Mouse (Mus musculus) intestine, embryonic 14.5 days (tissue): Measurements from ENCODE around the gene Gm17581. TPM values are rescaled to one million over a fixed set of nuclear protein-coding genes. Genes with fewer than 3 reads are reported as not detected.
"Not testable (repeated sequence)": the region's sequence is repeated elsewhere in the genome, so short reads cannot be mapped to it uniquely, and the experiment has no call there.

ENCODE experiments used
- ATAC-seq: fragments of 200-750 bp; cut with Nextera tagmentation; replicated peaks from 2 replicates; pipeline ENCODE4 v1.8.0; 2017; ENCODE audit warnings: low read depth, moderate number of reproducible peaks, moderate TSS enrichment, moderate library complexity; ENCODE audit not compliant: low FRiP score, low TSS enrichment
- DNase-seq: peaks from one replicate; pipeline ENCODE4 v3.0.0-alpha.2; 2018; ENCODE audit warnings: low spot score
- H3K27ac ChIP-seq: fragments of 300-500 bp; sonication (generic); 2 replicates; pipeline ENCODE4 v1.5.1; 2014; ENCODE audit warnings: low read depth, mild to moderate bottlenecking, control low read depth
- H3K27me3 ChIP-seq: fragments of 300-500 bp; sonication (generic); replicated peaks from 2 replicates; pipeline ENCODE4 v1.6.1; 2014; ENCODE audit warnings: low read length, control low read depth; ENCODE audit not compliant: control insufficient read depth, insufficient read depth
- H3K36me3 ChIP-seq: fragments of 300-500 bp; sonication (generic); 2 replicates; pipeline ENCODE4 v1.6.1; 2014; ENCODE audit warnings: low read length, control low read depth; ENCODE audit not compliant: control insufficient read depth, insufficient read depth
- H3K4me1 ChIP-seq: fragments of 300-500 bp; sonication (generic); replicated peaks from 2 replicates; pipeline ENCODE4 v1.6.1; 2014; ENCODE audit warnings: low read length, control low read depth, mixed read lengths; ENCODE audit not compliant: control insufficient read depth, insufficient read depth
- H3K4me2 ChIP-seq: fragments of 300-500 bp; sonication (generic); 2 replicates; pipeline ENCODE4 v1.6.1; 2014; ENCODE audit warnings: low read length
- H3K4me3 ChIP-seq: fragments of 300-500 bp; sonication (generic); 2 replicates; pipeline ENCODE4 v1.5.1; 2014; ENCODE audit warnings: low read depth, low read length, control low read depth, mixed read lengths
- H3K9ac ChIP-seq: fragments of 300-500 bp; sonication (generic); 2 replicates; pipeline ENCODE4 v1.6.1; 2014; ENCODE audit warnings: mild to moderate bottlenecking, low read length
- H3K9me3 ChIP-seq: fragments of 300-500 bp; sonication (generic); 2 replicates; pipeline ENCODE4 v1.6.1; 2016; ENCODE audit warnings: low read length, control low read depth; ENCODE audit not compliant: control insufficient read depth
- WGBS: fragments of 180-500 bp; shearing (Covaris S2); extraction: QIAGEN DNeasy Blood & Tissue Kit; methylation state at CpG from one replicate; pipeline ENCODE4 v1.1.7; 2014; 5-methylcytosine and 5-hydroxymethylcytosine counted together
- polyA plus RNA-seq: library from polyadenylated mRNA; unstranded; fragments of >200 nt; fragmentation: Nextera tagmentation; extraction: Ambion mirVana; gene quantifications from 2 replicates; pipeline ENCODE4 v1.2.1, GENCODE M21; 2014

Gene Gm17581
- polyA plus RNA-seq, 1 experiment from 2014 or later: not detected

- no peaks in the 10 kb centered on the region for H3K9me3 ChIP-seq
- no peak for ATAC-seq
- H3K4me2 ChIP-seq: no peak overlapping the region
- peaks cover 38% of the 10 kb centered on the region for H3K36me3 ChIP-seq
- DNase-seq: no peak
- H3K4me1 ChIP-seq: no peaks in the 10 kb centered on the region
- no peak overlapping the region for H3K4me3 ChIP-seq
- no peaks in the 10 kb centered on the region for H3K27me3 ChIP-seq
- H3K27ac ChIP-seq: no peak overlapping the region
- 77% methylated on average over 4 of the region's 4 CpGs for WGBS
- no peak overlapping the region for H3K9ac ChIP-seq
These were observed 28.4 kb downstream of the Gm17581 start for GRCm38 (mm10) chr2:155707251-155707650.

GRCm38 (mm10) chr2:155703630-155704029, 32.0 kb downstream of the Gm17581 start:
- H3K4me2 ChIP-seq: no peak overlapping the region
- peaks cover 23% of the 10 kb centered on the region; the same call in 1 of the 2 replicates for H3K36me3 ChIP-seq
- DNase-seq (no peak), ATAC-seq (no peak)
- no peaks in the 10 kb centered on the region for H3K27me3 ChIP-seq
- no peaks in the 10 kb centered on the region for H3K4me1 ChIP-seq
- H3K9me3 ChIP-seq: no peaks in the 10 kb centered on the region
- H3K27ac ChIP-seq: no peak overlapping the region
- 67% methylated on average over 4 of the region's 4 CpGs for WGBS
- H3K4me3 ChIP-seq: no peak overlapping the region
- no peak overlapping the region for H3K9ac ChIP-seq

GRCm38 (mm10) chr2:155701399-155701919, 34.2 kb downstream of the Gm17581 start:
- peaks cover 14% of the 10 kb centered on the region; the same call in 1 of the 2 replicates for H3K36me3 ChIP-seq
- no peaks in the 10 kb centered on the region for H3K27me3 ChIP-seq
- H3K27ac ChIP-seq: no peak overlapping the region
- no peak overlapping the region for H3K4me3 ChIP-seq
- H3K4me2 ChIP-seq: no peak overlapping the region
- H3K9ac ChIP-seq: no peak overlapping the region
- DNase-seq (no peak), ATAC-seq (no peak)
- 79% methylated on average over 19 of the region's 19 CpGs for WGBS
- no peaks in the 10 kb centered on the region for H3K9me3 ChIP-seq
- no peaks in the 10 kb centered on the region for H3K4me1 ChIP-seq

GRCm38 (mm10) chr2:155698443-155698842, 37.2 kb downstream of the Gm17581 start:
- DNase-seq, H3K27ac ChIP-seq, H3K27me3 ChIP-seq, H3K4me3 ChIP-seq, H3K9me3 ChIP-seq, H3K36me3 ChIP-seq, H3K4me1 ChIP-seq, H3K4me2 ChIP-seq, H3K9ac ChIP-seq, ATAC-seq: not testable (repeated sequence)
- WGBS: 90% methylated on average over 6 of the region's 6 CpGs

GRCm38 (mm10) chr2:155696851-155697250, 38.8 kb downstream of the Gm17581 start:
- no peak for ATAC-seq
- Histone ChIP-seq H3K9ac (no peak overlapping the region), H3K27me3 (no peaks in the 10 kb centered on the region), H3K36me3 (no peaks in the 10 kb centered on the region), H3K9me3 (no peaks in the 10 kb centered on the region), H3K27ac (no peak overlapping the region), H3K4me3 (no peak overlapping the region), H3K4me1 (no peaks in the 10 kb centered on the region), H3K4me2 (no peak overlapping the region)
- DNase-seq: no peak
- WGBS: 72% methylated on average over 7 of the region's 7 CpGs

GRCm38 (mm10) chr2:155696091-155696558, 39.5 kb downstream of the Gm17581 start:
- DNase-seq: peak; percentile 89
- no peaks in the 10 kb centered on the region for H3K36me3 ChIP-seq
- no peak for ATAC-seq
- H3K27me3 ChIP-seq: no peaks in the 10 kb centered on the region
- H3K4me1 ChIP-seq: peaks cover under 1% of the 10 kb centered on the region
- 15% methylated on average over 7 of the region's 7 CpGs for WGBS
- no peak overlapping the region for H3K27ac ChIP-seq
- H3K4me2 ChIP-seq: no peak overlapping the region
- no peak overlapping the region for H3K9ac ChIP-seq
- H3K4me3 ChIP-seq: no peak overlapping the region
- no peaks in the 10 kb centered on the region for H3K9me3 ChIP-seq

GRCm38 (mm10) chr2:155695316-155695715, 40.4 kb downstream of the Gm17581 start:
- Histone ChIP-seq H3K4me2 (no peak overlapping the region), H3K4me1 (peaks cover 6% of the 10 kb centered on the region), H3K9me3 (no peaks in the 10 kb centered on the region), H3K9ac (no peak overlapping the region), H3K4me3 (no peak overlapping the region), H3K36me3 (no peaks in the 10 kb centered on the region), H3K27me3 (no peaks in the 10 kb centered on the region), H3K27ac (no peak overlapping the region)
- 69% methylated on average over 3 of the region's 3 CpGs for WGBS
- DNase-seq: no peak
- ATAC-seq: no peak

- WGBS: 68% methylated on average over 2 of the region's 2 CpGs
- no peak for ATAC-seq
- Histone ChIP-seq H3K4me2 (no peak overlapping the region), H3K27me3 (no peaks in the 10 kb centered on the region), H3K27ac (no peak overlapping the region), H3K9ac (no peak overlapping the region), H3K36me3 (no peaks in the 10 kb centered on the region), H3K9me3 (no peaks in the 10 kb centered on the region), H3K4me3 (no peak overlapping the region), H3K4me1 (peaks cover 6% of the 10 kb centered on the region)
- DNase-seq: no peak
These were observed 41.1 kb downstream of the Gm17581 start for GRCm38 (mm10) chr2:155694564-155694963.

GRCm38 (mm10) chr2:155693136-155693535, 42.5 kb downstream of the Gm17581 start:
- H3K4me3 ChIP-seq: no peak overlapping the region
- H3K9me3 ChIP-seq: no peaks in the 10 kb centered on the region
- H3K4me1 ChIP-seq: peaks cover 13% of the 10 kb centered on the region
- ATAC-seq (no peak), DNase-seq (no peak)
- H3K36me3 ChIP-seq: 0 out of 2 replicates have a peak, but pooled peaks cover 3% of the 10 kb centered on the region
- H3K4me2 ChIP-seq: no peak overlapping the region
- no peak overlapping the region for H3K27ac ChIP-seq
- 85% methylated on average over 4 of the region's 4 CpGs for WGBS
- no peak overlapping the region for H3K9ac ChIP-seq
- no peaks in the 10 kb centered on the region for H3K27me3 ChIP-seq
